Mouse (Mus musculus) testis, adult 2 months (tissue): ENCODE measurements around the gene Rasd2.
A peak's percentile ranks its signal among the peaks of the same experiment; 100 is the strongest.

ENCODE experiments used
- CTCF ChIP-seq: fragments of 200-500 bp; IDR thresholded peaks from 2 replicates; pipeline ENCODE4 v1.5.1; 2012; ENCODE audit warnings: low read depth, mild to moderate bottlenecking, inconsistent platforms, low read length, moderate library complexity; ENCODE audit not compliant: control insufficient read depth, insufficient read depth, insufficient replicate concordance
- POLR2A ChIP-seq: fragments of 200-500 bp; IDR thresholded peaks from 2 replicates; pipeline ENCODE4 v1.6.1; 2012; ENCODE audit warnings: low read depth, mild to moderate bottlenecking, inconsistent platforms, low read length, moderate library complexity; ENCODE audit not compliant: control insufficient read depth

DNA sequence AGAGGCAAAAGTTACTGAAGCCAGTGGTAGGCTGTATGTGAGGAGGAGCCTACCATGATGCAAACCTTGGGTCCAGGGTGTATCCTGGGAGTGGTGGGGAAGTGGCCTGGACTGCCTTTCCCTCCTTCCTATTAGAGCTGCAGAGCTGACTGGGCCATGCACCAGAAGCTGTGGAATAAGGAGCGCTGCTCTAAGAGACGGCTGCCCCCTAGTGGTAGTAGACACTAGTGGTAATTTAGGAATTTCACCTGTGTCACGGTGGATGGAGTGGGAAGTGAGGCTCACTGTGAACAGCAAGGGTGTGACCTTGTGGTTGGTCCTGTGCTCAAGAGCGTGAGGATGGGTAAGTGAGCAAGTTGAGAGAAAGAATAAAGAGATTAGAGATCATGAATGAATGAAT, 4.2 kb downstream of the Rasd2 start:
- TF ChIP-seq CTCF = peak; percentile 55; the same call in 1 of the 2 replicates
- TF ChIP-seq POLR2A = no peak
